Mouse (Mus musculus): ENCODE measurements at regions not wholly inside any gene's neighbourhood (a gene's known extent, or its start where the extent isn't known, plus 50 kb on each side); places are given as distances from the start of the nearest gene placed in this dataset.

GRCm38 (mm10) chr11:64609043-64609442 is 172.6 kb upstream of the F930015N05Rik start:
- TF ChIP-seq CTCF (IDR thresholded peaks at IDR 0.05; ENCODE audit: borderline replicate concordance, insufficient read depth, low read length) (no peak), POLR2A (IDR thresholded peaks at IDR 0.05; ENCODE audit: low read depth, low read length) (no peak)

Measured in embryonic fibroblast, embryonic 13.5 days (primary cell).